Mouse (Mus musculus) kidney, adult 2 months (tissue): ENCODE results near the gene Gm3055.
"Not testable (repeated sequence)": the region's sequence is repeated elsewhere in the genome, so short reads cannot be mapped to it uniquely, and the experiment has no call there.

ENCODE experiments used
- CTCF ChIP-seq: fragments of 200-500 bp; conservative IDR thresholded peaks from 2 replicates; pipeline ENCODE4 v1.5.1; 2011; ENCODE audit warnings: low read depth, mild to moderate bottlenecking, control low read depth, low read length, moderate library complexity, mixed read lengths; ENCODE audit not compliant: insufficient read depth, insufficient read length
- POLR2A ChIP-seq: fragments of 200-500 bp; IDR thresholded peaks from one replicate; pipeline ENCODE4 v1.6.1; 2011; ENCODE audit warnings: low read depth, low read length, control low read depth

DNA sequence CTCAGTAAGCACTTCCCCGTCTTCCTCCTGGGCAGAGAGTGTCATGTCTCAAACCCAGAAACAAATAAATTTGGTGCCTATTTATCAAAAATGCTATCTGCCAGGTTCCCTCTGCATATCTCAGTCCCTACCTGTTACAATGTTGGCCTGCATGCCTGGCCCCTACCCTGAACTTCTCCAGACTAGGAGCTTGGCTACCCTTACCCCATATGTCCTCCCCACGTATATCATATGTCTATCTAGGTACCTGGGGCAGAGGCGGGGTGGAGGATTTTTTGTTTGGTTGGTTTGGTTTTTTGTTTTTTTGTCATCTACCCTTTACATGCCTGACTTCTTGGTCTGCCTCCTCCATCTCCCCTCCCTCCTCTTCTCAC, 430 bp upstream of the Gm3055 start:
- not testable (repeated sequence) for TF ChIP-seq CTCF, POLR2A
